Mouse (Mus musculus) limb, embryonic 11.5 days (tissue): ENCODE results near the gene Kif5c. TPM values are rescaled to one million over a fixed set of nuclear protein-coding genes. Genes with fewer than 3 reads are reported as not detected.

Experiments
- ATAC-seq: fragments of 200-750 bp; cut with Nextera tagmentation; 2 replicates; pipeline ENCODE4 v1.8.0; 2017; ENCODE audit warnings: low read depth; ENCODE audit not compliant: insufficient number of reproducible peaks, low FRiP score, low TSS enrichment
- DNase-seq: peaks from one replicate; pipeline ENCODE4 v3.0.0-alpha.2; 2015; ENCODE audit warnings: low spot score
- H3K27ac ChIP-seq: fragments of 300-500 bp; sonication (generic); replicated peaks from 2 replicates; pipeline ENCODE4 v1.5.1; 2014; ENCODE audit warnings: low read depth, mild to moderate bottlenecking, low read length
- H3K27me3 ChIP-seq: fragments of 300-500 bp; sonication (generic); 2 replicates; pipeline ENCODE4 v1.6.1; 2014; ENCODE audit warnings: mild to moderate bottlenecking, low read length, mixed read lengths; ENCODE audit not compliant: control insufficient read depth, insufficient read depth
- H3K36me3 ChIP-seq: fragments of 300-500 bp; sonication (generic); 2 replicates; pipeline ENCODE4 v1.6.1; 2014; ENCODE audit warnings: mild to moderate bottlenecking, low read length, moderate library complexity, mixed read lengths; ENCODE audit not compliant: control insufficient read depth, insufficient read depth
- H3K4me1 ChIP-seq: fragments of 300-500 bp; sonication (generic); 2 replicates; pipeline ENCODE4 v1.6.1; 2014; ENCODE audit warnings: low read length, mixed read lengths; ENCODE audit not compliant: control insufficient read depth, insufficient read depth
- H3K4me2 ChIP-seq: fragments of 300-500 bp; sonication (generic); 2 replicates; pipeline ENCODE4 v1.6.1; 2014; ENCODE audit warnings: low read depth, mild to moderate bottlenecking, moderate library complexity; ENCODE audit not compliant: severe bottlenecking
- H3K4me3 ChIP-seq: fragments of 300-500 bp; sonication (generic); 2 replicates; pipeline ENCODE4 v1.5.1; 2014; ENCODE audit warnings: low read depth, low read length
- H3K9ac ChIP-seq: fragments of 300-500 bp; sonication (generic); 2 replicates; pipeline ENCODE4 v1.6.1; 2014; ENCODE audit warnings: mild to moderate bottlenecking, low read length
- H3K9me3 ChIP-seq: fragments of 300-500 bp; sonication (generic); 2 replicates; pipeline ENCODE4 v1.6.1; 2016; ENCODE audit warnings: low read length; ENCODE audit not compliant: control insufficient read depth
- WGBS: fragments of 180-500 bp; shearing (Covaris S2); extraction: QIAGEN DNeasy Blood & Tissue Kit; methylation state at CpG from one replicate; pipeline ENCODE4 v1.1.7; 2014; 5-methylcytosine and 5-hydroxymethylcytosine counted together
- polyA plus RNA-seq: library from polyadenylated mRNA; unstranded; fragments of >200 nt; fragmentation: Nextera tagmentation; extraction: Ambion mirVana; gene quantifications from 2 replicates; pipeline ENCODE4 v1.2.1, GENCODE M21; 2014

The Kif5c gene
- polyA plus RNA-seq, 1 experiment from 2014 or later = 15.2 TPM

- DNase-seq (peak; percentile 68), ATAC-seq (peak; percentile 61)
- no peaks in the 10 kb centered on the region for H3K9me3 ChIP-seq
- H3K4me1 ChIP-seq = peaks cover 33% of the 10 kb centered on the region
- H3K27ac ChIP-seq = peak overlapping the region; percentile 31
- 0 out of 2 replicates have a peak overlapping the region, but pooled peaks have one; percentile 1 for H3K4me3 ChIP-seq
- 0 out of 2 replicates have a peak overlapping the region, but pooled peaks have one; percentile 12 for H3K9ac ChIP-seq
- no peaks in the 10 kb centered on the region for H3K27me3 ChIP-seq
- H3K4me2 ChIP-seq = peak overlapping the region; percentile 17; the same call in 1 of the 2 replicates
- no peaks in the 10 kb centered on the region for H3K36me3 ChIP-seq
- 13% methylated on average over 11 of the region's 11 CpGs for WGBS
These were observed 113.9 kb downstream of the Kif5c start for GRCm38 (mm10) chr2:49732745-49733655.

- Histone ChIP-seq H3K9ac (no peak overlapping the region), H3K4me3 (no peak overlapping the region), H3K4me2 (no peak overlapping the region), H3K4me1 (peaks cover 33% of the 10 kb centered on the region), H3K27me3 (no peaks in the 10 kb centered on the region), H3K9me3 (no peaks in the 10 kb centered on the region), H3K27ac (peak overlapping the region; percentile 31; the same call in 1 of the 2 replicates), H3K36me3 (no peaks in the 10 kb centered on the region)
- ATAC-seq (peak; percentile 72), DNase-seq (peak; percentile 70)
- 13% methylated on average over 7 of the region's 7 CpGs for WGBS
These were observed 114.5 kb downstream of the Kif5c start for GRCm38 (mm10) chr2:49733656-49734008.

- Histone ChIP-seq H3K27ac (peak overlapping the region; percentile 31; the same call in 1 of the 2 replicates), H3K9ac (no peak overlapping the region), H3K9me3 (no peaks in the 10 kb centered on the region), H3K36me3 (no peaks in the 10 kb centered on the region), H3K4me3 (no peak overlapping the region), H3K4me2 (peak overlapping the region; percentile 29; the same call in 1 of the 2 replicates), H3K4me1 (peaks cover 31% of the 10 kb centered on the region), H3K27me3 (no peaks in the 10 kb centered on the region)
- 30% methylated on average over 7 of the region's 7 CpGs for WGBS
- ATAC-seq (peak; percentile 38; the same call in 1 of the 2 replicates), DNase-seq (peak; percentile 85)
These were observed 115.1 kb downstream of the Kif5c start for GRCm38 (mm10) chr2:49734013-49734780.

GRCm38 (mm10) chr2:49735386-49735785 lies 116.3 kb downstream of the Kif5c start:
- H3K36me3 ChIP-seq = no peaks in the 10 kb centered on the region
- 91% methylated on average over 13 of the region's 13 CpGs for WGBS
- DNase-seq = no peak

GRCm38 (mm10) chr2:49739046-49739445 lies 119.9 kb downstream of the Kif5c start:
- H3K36me3 ChIP-seq = no peaks in the 10 kb centered on the region
- no peak overlapping the region for H3K9ac ChIP-seq
- no peak overlapping the region for H3K4me3 ChIP-seq
- peaks cover 5% of the 10 kb centered on the region for H3K4me1 ChIP-seq
- no peaks in the 10 kb centered on the region for H3K27me3 ChIP-seq
- H3K4me2 ChIP-seq = no peak overlapping the region
- 90% methylated on average over 5 of the region's 5 CpGs for WGBS
- ATAC-seq (no peak), DNase-seq (no peak)
- no peaks in the 10 kb centered on the region for H3K9me3 ChIP-seq
- H3K27ac ChIP-seq = no peak overlapping the region

More at GRCm38 (mm10) chr2:49735386-49735785, 116.3 kb downstream of the Kif5c start:
- no peak overlapping the region for H3K4me2 ChIP-seq
- no peak overlapping the region for H3K27ac ChIP-seq
- no peak for ATAC-seq
- H3K9ac ChIP-seq = no peak overlapping the region
- H3K27me3 ChIP-seq = no peaks in the 10 kb centered on the region
- H3K9me3 ChIP-seq = no peaks in the 10 kb centered on the region
- no peak overlapping the region for H3K4me3 ChIP-seq
- H3K4me1 ChIP-seq = peaks cover 24% of the 10 kb centered on the region

- Histone ChIP-seq H3K36me3 (no peaks in the 10 kb centered on the region), H3K27ac (no peak overlapping the region), H3K4me3 (no peak overlapping the region), H3K9ac (no peak overlapping the region), H3K27me3 (no peaks in the 10 kb centered on the region), H3K4me1 (0 out of 2 replicates have a peak, but pooled peaks cover 4% of the 10 kb centered on the region), H3K9me3 (no peaks in the 10 kb centered on the region), H3K4me2 (no peak overlapping the region)
- no peak for DNase-seq
- WGBS = 60% methylated on average over 6 of the region's 6 CpGs
- no peak for ATAC-seq
These were observed 121.9 kb downstream of the Kif5c start for GRCm38 (mm10) chr2:49741026-49741425.

- ATAC-seq (no peak), DNase-seq (no peak)
- WGBS = 83% methylated on average over 16 of the region's 16 CpGs
- no peaks in the 10 kb centered on the region for H3K36me3 ChIP-seq
- no peak overlapping the region for H3K4me2 ChIP-seq
- H3K27ac ChIP-seq = no peak overlapping the region
- H3K9me3 ChIP-seq = no peaks in the 10 kb centered on the region
- no peak overlapping the region for H3K9ac ChIP-seq
- H3K4me1 ChIP-seq = 0 out of 2 replicates have a peak, but pooled peaks cover 4% of the 10 kb centered on the region
- H3K27me3 ChIP-seq = no peaks in the 10 kb centered on the region
- no peak overlapping the region for H3K4me3 ChIP-seq
These were observed 123.0 kb downstream of the Kif5c start for GRCm38 (mm10) chr2:49741895-49742734.
